Mouse (Mus musculus) kidney, postnatal 36 days (tissue): ENCODE results near the gene Utp4.
"Not testable (repeated sequence)": the region's sequence is repeated elsewhere in the genome, so short reads cannot be mapped to it uniquely, and the experiment has no call there.

Experiments used
- DNase-seq, 2 experiments: peaks; one replicate each; pipeline ENCODE4 v3.0.0; 2021 to 2022; ENCODE audit warnings: mixed read lengths in 2 of 2

The Utp4 gene

DNA sequence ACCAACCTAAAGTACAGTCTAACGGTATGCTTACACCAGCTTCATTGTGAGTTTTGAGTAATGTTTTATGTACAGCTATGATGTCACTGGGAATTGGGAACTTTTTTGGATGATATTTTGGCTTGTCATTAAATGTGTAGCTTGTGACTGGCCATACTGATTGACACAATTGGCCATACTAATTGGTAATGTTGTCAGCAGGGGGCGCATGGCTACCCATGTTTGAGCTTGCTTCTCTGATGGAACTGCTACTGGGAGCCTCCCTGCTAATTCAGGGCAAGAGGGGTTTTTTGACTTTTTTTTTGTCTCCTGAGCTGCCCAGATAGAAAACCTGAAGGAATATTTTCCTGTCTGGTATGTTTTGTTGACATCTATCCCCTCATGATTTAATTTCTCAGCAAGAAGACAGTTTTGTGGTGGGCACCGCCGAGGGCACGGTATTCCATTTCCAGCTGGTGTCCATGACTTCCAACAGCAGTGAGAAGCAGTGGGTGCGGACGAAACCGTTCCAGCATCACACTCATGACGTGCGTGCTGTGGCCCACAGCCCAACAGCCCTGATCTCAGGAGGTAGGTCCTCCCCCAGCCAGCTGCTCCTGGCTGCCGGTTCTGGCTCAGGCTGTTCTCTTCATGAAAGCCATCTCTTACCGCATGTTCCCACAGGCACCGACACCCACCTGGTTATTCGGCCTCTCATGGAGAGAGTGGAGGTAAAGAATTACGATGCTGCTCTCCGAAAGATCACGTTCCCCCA is 12.5 kb downstream of the Utp4 start:
- peak; percentile 75 to 89 for DNase-seq

DNA sequence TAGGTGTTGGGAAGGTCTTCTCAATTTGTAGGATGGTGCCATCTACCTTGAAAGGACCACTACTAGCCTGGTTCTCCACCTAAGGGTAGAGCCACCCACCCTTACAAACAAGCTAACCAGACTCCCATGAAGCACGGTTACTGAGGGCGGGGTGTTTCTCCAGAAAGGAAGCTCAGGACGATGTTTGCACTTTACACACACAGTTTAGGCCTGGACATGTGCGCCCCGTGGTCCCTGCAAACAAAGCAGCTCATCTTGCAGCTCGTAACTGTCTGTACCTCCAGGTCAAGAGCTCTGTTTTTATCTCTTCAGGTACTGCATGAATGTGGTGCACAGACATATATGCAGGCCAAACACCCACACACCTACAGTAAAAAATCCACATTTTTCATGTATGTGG is 13.2 kb downstream of the Utp4 start:
- DNase-seq: no peak

DNA sequence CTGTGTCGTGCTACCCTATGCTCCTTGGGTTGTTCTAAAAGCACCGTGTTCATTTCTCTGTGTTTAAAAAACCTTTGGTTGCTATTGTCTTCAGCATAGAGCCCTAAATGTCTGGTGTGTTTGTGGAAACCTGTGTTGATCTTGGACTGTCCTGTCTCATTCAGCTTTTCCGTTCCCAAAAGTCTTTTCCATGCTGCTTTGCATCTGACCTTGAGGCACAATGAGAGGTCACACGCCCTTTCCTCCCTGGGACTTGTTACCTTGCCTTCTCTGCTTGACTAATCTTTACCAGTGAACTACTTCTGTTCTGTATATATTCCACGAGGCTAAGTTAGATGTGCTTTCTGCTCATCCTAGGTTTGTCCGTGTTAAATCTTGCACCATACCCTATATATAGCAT is 14.0 kb downstream of the Utp4 start:
- DNase-seq: no peak

DNA sequence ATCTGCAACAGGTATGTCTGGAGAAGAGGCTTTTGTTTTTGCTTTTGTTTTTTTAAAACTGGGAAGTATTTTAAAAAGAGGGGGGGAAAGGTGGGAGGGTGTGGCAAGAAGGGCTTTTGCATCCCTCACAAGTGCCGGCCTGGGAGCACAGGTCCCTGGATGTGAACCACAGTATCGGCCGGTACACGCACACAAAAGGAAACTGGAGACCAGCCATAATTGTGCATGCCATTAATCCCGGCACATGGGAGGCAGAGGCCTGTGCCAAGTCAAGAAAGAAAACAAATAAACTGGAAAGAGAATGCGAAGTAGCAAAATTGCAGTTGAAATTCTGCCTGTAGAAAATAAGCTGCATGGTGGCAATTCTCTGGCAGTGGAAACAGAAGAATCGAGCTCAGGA is 14.9 kb downstream of the Utp4 start:
- DNase-seq: no peak

DNA sequence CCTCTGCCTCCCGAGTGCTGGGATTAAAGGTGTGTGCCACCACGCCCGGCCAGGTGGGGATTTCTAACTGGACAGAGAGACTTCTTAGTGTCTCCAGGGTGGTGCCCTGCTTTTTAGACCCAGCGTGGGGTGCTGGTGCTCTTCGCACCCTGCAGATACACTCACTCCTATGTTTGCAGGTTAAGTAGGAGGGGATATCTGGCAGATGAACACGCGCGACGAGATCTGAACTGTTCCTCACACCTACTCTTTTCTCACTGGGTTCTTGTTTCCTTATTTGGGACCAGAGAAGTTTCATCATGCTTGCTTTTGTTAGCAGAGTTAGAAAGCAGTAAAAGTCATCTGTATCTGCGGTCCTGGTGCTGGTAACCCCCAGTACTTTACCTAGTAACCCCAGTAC is 20.2 kb downstream of the Utp4 start:
- DNase-seq: no peak

DNA sequence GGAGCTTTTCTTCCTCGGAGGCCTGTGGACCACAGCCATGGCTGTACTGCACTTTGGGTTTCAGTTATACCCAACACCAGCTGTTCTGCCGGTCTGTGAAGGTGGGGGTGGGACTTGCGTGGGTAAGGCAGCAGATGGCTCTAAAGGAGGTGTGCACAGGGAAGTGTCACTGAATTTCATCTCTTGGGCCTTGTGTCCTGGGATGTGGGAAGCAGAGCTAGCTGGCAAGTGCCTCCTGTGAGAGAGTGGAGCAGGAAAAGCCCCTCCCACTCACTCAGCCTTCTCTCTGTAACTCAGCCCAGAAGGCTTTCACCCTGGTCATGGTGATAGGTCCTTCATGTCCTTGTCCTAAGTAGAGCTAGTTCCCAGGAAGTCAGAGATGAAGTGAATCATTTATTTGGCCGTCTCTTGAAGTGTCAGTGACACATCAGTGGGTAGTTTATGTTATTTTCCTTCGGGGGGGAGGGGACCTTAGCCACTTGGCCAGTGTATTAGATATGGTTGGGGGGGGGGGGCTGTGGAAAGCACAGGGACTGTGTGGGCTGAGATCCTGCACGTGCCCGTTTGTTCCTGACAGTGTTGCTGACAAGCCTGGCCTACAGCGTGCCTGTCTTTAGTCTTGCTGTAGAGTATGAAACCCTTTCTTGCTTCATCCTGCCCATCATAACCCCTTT is 26.4 kb downstream of the Utp4 start:
- no peak for DNase-seq

DNA sequence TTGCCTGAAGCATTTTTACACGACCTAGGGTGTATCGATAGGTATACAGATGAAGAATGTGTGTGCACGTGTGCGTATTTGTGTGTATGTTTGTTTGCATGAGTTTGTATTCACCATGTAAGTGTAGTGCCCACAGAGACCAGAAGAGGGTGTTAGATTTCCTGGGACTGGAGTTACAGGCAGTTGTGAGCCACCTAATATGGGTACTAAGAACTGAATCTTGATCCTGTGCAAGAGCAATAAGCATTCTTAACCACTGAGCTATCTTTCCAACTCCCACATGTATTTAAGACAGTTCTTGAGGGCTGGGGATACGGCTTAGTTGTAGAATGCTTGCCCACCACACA is 26.9 kb downstream of the Utp4 start:
- no peak for DNase-seq

DNA sequence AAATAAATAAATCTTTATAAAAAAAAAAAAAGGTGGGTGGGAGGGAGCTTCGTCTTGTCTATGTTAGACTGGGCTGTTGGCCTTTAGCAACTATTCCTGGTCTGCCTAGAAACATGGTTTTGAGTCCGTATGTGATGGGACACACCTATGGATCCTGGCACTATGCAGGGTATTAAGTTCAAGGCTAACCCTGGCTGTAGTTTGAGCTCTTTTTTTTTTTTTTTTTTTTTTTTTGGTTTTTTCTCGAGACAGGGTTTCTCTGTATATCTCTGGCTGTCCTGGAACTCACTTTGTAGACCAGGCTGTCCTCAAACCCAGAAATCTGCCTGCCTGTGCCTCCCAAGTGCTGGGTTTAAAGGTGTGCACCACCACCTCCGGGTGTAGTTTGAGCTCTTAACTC is 30.6 kb downstream of the Utp4 start:
- DNase-seq: no peak

DNA sequence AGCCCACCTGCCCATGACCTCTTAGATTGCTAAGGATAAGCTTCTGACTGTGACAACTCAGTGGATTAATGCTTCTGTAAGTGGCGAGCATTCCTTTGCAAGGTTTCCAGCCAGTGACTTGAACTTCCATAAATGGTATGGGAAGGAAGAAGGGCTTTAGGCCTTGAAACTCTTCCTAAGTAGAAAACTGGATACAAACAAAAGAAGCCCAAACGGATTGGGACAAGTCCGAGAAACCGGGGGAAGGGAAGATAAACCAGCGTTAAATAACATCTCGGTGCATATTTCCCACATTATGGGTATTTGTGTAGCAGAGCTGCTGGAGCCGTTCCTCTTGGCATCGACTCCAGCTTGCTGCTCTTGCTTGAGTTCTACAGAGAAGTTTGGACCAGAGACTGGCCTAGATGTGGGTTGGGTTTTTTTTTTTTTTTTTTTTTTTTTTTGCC is 31.5 kb downstream of the Utp4 start:
- no peak for DNase-seq

DNA sequence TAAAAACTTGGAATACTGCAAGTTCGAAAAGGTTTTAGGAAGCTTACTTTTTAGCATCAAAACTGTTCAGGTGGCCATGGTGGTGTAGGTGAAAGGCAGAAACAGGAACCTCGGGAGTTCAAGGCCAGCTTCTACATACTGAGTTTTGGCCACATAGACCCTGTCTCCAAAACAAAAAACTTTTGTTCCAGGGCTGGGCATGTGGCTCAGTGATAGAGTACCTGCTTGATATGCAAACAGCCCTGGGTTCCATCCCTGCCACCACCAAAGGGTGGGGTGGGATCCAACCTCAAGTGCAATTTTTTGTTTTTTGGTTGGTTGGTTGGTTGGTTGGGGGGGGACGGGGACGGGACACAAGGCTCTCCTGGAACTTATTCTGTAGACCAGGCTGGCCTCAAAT is 32.0 kb downstream of the Utp4 start:
- no peak for DNase-seq

DNA sequence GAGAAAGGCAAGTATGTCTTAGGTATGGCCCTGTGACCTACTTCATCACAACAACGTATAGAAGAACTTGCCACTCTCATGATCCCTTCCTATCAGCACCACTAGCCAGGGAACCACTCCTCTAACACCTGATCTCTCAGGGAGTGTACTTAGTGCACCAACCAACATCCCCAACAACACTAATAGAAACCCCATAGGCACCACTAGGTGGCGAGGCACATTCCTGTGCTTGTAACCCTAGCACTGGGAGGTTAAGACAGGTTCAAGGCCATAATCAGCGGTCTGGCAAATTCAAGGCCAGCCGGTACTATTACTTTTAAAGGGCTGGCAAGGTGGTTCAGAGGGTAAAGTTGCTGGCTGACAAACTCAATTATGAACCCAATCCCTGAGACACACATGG is 33.8 kb downstream of the Utp4 start:
- DNase-seq: peak; percentile 46 to 63

DNA sequence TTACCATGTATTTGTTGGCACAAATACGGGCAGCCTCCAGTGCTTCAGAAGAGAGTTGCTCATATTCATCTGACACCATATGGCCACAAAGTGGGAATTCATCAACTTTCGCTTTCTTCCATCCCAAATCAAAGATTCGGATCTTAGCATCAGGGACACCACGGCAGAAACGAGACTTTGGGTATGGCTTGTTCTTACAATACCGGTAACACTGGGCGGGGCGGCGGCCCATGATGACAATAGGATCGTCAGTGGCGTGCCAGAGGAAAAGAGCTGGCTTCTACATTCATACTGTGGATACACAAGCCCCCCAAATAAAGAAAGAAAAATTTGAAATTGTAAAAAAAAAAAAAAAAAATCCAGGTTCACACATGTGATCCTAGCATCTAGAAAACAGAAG is 34.7 kb downstream of the Utp4 start:
- not testable (repeated sequence) for DNase-seq

DNA sequence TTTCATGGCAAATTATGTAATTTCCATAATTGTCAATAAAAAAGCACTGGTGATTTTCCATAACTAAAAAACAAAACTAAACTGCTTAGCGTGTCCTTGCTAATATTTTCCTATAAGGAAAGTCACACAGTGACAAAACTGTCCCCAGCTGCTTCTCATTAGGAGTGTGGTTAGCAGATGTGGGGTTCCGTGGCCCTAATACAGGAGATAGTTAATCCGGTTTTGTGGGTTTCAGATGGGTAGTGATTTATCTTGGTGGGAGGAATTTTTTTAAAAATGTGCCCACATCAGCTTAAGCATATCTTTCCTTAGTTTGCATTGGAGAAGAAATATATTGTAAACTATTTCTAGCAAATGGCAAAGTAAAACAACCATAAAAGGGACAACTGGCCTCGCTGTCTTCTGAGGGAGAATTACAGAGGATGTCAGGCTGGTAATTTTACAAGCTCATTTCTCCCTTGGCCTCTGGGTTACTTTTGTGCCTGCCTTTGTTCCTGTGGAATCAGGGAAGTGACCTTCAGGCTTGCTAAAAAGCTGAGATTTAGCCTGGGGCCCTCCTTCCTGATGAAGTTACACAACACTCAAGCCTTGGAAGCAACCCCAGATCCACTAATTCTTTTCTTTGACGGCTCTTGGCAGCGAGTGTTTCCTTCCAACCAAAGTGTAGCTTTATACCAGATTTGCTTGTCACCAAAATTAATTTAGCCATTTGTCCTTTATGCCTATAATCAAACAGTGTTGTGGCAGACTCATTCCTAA is 35.9 kb downstream of the Utp4 start:
- peak; percentile 74 to 90 for DNase-seq

DNA sequence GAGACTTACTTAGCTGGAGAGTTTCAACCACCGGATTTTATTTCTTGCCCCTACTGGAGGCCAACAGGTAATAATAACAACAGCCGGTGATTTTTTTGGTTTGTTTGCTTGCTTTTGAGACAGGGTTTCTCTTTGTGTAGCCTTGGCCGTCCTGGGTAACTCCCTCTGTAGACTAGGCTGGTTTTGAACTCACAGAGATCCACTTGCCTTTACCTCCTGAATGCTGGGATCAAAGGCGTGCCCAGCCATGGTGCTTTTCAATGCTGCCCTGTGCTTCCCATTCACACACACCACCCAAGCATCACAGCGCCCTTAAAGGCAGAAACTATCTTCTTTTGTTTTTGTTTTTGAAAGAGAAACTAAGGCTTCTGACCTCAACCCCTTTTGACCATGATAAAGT is 36.5 kb downstream of the Utp4 start:
- DNase-seq: no peak

DNA sequence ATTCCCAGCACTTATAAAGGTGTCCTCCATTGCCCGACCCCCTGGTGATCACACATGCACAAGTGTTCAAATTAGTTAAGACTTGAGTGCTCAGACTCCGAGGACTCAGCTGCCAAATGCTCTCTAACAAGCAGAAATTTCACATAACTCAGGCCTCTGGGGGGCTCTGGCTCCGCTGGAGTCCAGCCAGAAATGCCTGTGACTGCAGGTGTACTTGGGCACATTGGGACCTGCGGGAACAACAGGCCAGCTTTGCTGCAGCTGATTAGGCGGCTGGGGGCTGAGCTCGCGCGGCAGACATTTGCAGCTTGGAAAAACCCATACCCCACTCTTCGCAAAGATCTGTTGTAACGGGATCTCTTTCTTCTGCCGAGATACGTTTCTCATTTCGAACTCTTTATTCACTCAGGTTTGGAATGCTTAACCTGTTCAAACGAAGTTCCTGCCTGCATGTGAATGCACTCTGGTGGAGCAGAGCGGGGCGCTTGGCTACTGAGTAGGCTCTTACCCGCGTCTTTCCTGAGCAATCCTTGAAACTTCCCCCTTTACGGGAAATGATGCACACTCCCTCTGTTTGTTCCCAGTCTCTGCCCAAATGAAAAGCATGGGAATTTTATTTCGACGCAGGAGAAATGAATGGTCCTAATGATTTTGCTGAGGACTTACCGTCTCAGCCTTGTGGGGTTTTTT is 39.1 kb downstream of the Utp4 start:
- DNase-seq: peak; percentile 44 to 67

DNA sequence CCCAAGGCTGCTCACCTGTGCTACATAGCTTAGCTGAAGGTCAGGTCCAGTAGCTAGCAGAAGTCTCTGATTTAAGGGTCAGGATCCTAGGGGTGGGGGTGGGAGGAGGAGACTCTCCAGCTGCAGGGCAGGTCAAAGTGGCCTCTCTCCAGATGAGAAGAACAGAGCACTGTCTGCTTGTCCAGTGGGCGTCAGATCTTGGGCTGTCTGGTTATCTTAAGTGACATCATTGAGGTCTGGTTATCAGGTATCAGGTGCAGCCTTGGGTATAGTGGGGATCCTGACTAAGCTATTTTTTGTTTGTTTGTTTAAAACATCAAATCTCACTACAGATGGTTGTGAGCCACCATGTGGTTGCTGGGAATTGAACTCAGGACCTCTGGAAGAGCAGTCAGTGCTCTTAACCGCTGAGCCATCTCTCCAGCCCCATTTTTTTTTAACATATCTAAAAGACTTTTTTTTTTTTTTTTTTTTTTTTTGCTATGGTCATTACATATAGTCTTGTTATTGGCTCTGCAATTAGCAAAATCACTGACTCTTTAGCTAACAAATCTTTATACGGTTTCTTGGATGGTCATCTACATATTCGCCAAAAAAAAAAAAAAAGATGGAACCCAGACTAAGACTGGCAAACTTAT is 40.2 kb downstream of the Utp4 start:
- no peak for DNase-seq

DNA sequence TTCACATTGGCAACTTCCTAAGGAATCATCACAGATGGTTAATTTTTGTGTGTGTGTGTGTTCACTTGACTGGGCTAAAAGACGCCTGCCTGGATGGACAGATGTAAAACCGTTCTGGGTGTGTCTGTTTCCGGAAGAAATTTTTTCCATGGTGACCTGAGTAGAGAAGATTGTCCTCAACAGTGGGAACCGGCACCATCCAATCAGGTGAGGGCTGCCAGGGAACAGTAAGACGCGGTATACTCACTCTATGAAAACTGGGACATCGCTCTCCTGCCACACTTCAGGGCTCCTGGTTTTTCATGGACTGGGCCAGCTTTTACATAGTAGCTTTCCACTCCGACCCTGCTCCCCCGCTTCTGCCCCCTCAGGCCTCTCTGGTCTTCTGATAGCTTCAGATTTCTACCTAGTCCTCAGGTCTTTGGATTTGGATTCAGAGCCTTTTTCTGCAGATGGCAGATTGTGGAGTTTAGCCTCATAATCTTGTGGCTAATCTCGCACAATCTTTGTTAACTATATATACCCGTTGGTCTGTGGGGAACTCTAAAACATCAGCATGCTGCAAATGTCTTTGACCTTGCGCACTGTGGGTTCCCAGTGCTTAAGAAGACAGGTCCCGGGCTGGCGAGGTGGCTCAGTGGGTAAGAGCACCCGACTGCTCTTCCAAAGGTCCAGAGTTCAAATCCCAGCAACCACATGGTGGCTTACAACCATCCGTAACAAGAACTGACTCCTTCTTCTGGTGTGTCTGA is 41.0 kb downstream of the Utp4 start:
- DNase-seq: no peak

DNA sequence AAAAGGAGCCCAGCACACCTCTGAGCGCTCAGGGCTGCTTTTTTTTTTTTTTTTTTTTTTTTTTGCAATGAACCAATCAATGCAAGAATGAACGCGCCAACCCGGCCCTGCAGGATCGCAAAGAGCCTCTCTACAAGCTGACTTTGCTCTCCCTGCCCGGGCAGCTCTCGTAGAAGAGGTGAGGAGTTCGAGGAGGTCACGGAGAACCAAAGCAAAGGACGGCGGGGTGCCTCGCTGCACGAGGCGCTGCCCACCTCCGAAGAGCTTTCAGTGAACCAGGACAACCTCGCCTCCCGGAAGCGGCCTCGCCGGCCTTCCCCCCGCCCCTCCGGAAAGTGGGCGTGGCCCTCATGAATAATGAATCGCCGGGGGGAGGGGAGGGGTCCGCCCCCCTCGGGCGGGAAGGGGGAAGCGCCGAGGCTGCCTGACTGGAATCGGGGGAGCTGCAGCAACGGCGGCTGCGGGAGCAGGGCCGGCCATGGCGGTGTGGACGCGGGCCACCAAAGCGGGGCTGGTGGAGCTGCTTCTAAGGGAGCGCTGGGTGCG is 42.0 kb downstream of the Utp4 start, which contains the start of gene Sntb2:
Gene Sntb2 (plus strand): TSS at position 427 of the 546 bp plus-strand sequence.
- DNase-seq: peak; percentile 95 to 99

DNA sequence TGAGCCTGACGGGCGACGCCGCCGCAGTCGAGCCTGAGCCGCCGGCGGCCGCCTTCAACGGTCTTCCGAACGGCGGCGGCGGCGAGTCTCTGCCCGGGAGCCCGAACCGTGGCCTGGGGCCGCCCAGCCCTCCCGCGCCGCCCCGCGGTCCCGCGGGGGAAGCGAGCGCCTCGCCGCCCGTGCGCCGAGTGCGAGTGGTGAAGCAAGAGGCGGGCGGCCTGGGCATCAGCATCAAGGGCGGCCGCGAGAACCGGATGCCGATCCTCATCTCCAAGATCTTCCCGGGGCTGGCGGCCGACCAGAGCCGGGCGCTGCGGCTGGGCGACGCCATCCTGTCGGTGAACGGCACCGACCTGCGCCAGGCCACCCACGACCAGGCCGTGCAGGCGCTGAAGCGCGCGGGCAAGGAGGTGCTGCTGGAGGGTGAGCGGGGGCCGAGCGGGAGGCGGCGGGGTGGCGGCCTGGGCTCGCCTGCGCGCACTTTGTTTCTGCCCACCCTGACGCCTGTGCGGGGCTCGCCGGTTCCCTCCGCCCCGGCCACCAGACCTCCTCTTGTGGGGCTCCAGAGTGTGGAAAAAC is 42.6 kb downstream of the Utp4 start:
- DNase-seq: peak; percentile 60 to 79

DNA sequence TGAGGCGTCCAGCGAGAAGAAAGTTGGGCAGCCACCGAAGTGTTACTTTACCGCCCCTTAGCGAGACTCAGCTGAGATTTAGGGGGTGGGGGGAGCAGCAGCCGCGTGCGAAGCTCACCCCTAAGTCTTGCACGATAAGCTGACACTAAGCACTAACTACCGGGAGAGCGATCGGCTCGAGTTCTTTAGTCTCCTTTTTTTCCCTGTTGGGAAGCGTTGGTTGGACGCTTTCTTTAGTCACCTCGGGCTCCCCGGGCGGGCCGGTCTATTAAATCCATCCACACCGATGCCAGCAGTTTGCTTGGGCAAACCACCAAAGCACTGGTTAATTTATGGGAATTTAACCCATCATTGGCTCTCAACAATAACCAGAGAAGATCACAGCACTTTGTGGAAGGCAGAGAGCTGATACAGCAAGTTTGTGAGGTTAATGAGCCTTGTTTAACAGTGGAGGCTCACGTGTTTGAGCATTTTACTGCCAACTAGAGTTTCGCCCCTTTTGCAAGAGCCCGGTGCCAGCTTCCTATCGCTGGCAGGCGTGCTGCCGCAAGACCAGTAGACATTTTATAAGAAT is 43.1 kb downstream of the Utp4 start:
- DNase-seq: peak; percentile 80 to 92
